Mouse (Mus musculus): ENCODE results near the gene Vps54.

- TF ChIP-seq NELFE (IDR thresholded peaks at IDR 0.05; ENCODE audit: low read depth, low read length) = no peak
- no peak for TF ChIP-seq ZC3H11A (IDR thresholded peaks at IDR 0.05; ENCODE audit: low read depth, low read length)
- TF ChIP-seq IRF4 (IDR thresholded peaks at IDR 0.05; ENCODE audit: low read depth, low read length) = peak; percentile 52; the same call in 1 of the 2 replicates
- no peak for TF ChIP-seq CTCF (conservative IDR thresholded peaks at IDR 0.05 in 1 of 2, IDR thresholded peaks at IDR 0.05 in 1 of 2; ENCODE audit: low read depth in 2 of 2, low read length in 2 of 2)
- TF ChIP-seq POLR2A (IDR thresholded peaks at IDR 0.05; ENCODE audit: low read depth, low read length) = peak; percentile 34; the same call in 1 of the 2 replicates
- TF ChIP-seq BHLHE40 (IDR thresholded peaks at IDR 0.05; ENCODE audit: low read depth, low read length) = 0 out of 2 replicates have a peak, but pooled peaks have one; percentile 13
- TF ChIP-seq KAT2A (IDR thresholded peaks at IDR 0.05; ENCODE audit: insufficient replicate concordance, low read length) = no peak
- TF ChIP-seq MXI1 (IDR thresholded peaks at IDR 0.05; ENCODE audit: low read depth, low read length) = peak; percentile 13; the same call in 1 of the 2 replicates
- TF ChIP-seq USF2 (conservative IDR thresholded peaks at IDR 0.05; ENCODE audit: low read depth, low read length) = no peak
- TF ChIP-seq MAX (IDR thresholded peaks at IDR 0.05; ENCODE audit: low read length) = no peak; the same call in 1 of the 2 replicates
- TF ChIP-seq MEF2A (IDR thresholded peaks at IDR 0.05; ENCODE audit: borderline replicate concordance, low read depth, low read length) = no peak
- no peak for TF ChIP-seq E2F4 (IDR thresholded peaks at IDR 0.05; ENCODE audit: insufficient replicate concordance, low read depth, low read length)
- TF ChIP-seq ZKSCAN1 (IDR thresholded peaks at IDR 0.05; ENCODE audit: borderline replicate concordance, low read depth, low read length) = no peak
Measured at GRCm38 (mm10) chr11:21239021-21239661, at the start of gene Vps54.
